Mouse (Mus musculus) megakaryocyte, embryonic 14.5 days (primary cell): ENCODE data around the gene Elf3. TPM values are rescaled to one million over a fixed set of nuclear protein-coding genes. Genes with fewer than 3 reads are reported as not detected.

Experiments
- H3K27me3 ChIP-seq: replicated peaks from 2 replicates; pipeline ENCODE3; 2012; ENCODE audit warnings: inconsistent platforms
- H3K36me3 ChIP-seq: replicated peaks from 2 replicates; pipeline ENCODE3; 2012; ENCODE audit warnings: low read length, inconsistent platforms, mixed read lengths
- H3K4me1 ChIP-seq: 2 replicates; pipeline ENCODE4 v1.6.1; 2012; ENCODE audit warnings: inconsistent platforms
- H3K4me3 ChIP-seq: replicated peaks from 2 replicates; pipeline ENCODE3; 2012; ENCODE audit warnings: moderate library complexity, mild to moderate bottlenecking, inconsistent platforms
- H3K9me3 ChIP-seq: 2 replicates; pipeline ENCODE4 v1.6.1; 2012; ENCODE audit warnings: inconsistent platforms
- FLI1 ChIP-seq: IDR thresholded peaks from 2 replicates; pipeline ENCODE4 v1.6.1; 2012; ENCODE audit warnings: low read length, inconsistent platforms, mixed read lengths
- GATA1 ChIP-seq: IDR thresholded peaks from 3 replicates; pipeline ENCODE4 v1.6.1; 2012; ENCODE audit warnings: mixed read lengths, low read length, inconsistent platforms, borderline replicate concordance
- polyA plus RNA-seq: library from polyadenylated mRNA; stranded (reverse); fragments of >175 nt; gene quantifications from 2 replicates; pipeline ENCODE4 v1.2.3, GENCODE M21; 2012; ENCODE audit warnings: low replicate concordance; ENCODE audit not compliant: insufficient read depth

Gene Elf3
- polyA plus RNA-seq, 1 experiment = not detected

- H3K36me3 ChIP-seq = peaks cover 51% of the 10 kb centered on the region
Measured at GRCm38 (mm10) chr1:135267663-135268446, 9.5 kb upstream of the Elf3 start.

GRCm38 (mm10) chr1:135265834-135266233 lies 7.5 kb upstream of the Elf3 start:
- TF ChIP-seq FLI1 (no peak), GATA1 (no peak)
- Histone ChIP-seq H3K36me3 (peaks cover 47% of the 10 kb centered on the region), H3K27me3 (peaks cover 4% of the 10 kb centered on the region), H3K4me3 (no peak overlapping the region), H3K9me3 (no peaks in the 10 kb centered on the region), H3K4me1 (peaks cover 21% of the 10 kb centered on the region)

More at GRCm38 (mm10) chr1:135267663-135268446, 9.5 kb upstream of the Elf3 start:
- no peak for TF ChIP-seq GATA1
- no peak for TF ChIP-seq FLI1
- peaks cover 21% of the 10 kb centered on the region for H3K4me1 ChIP-seq
- H3K4me3 ChIP-seq = peak overlapping the region; percentile 60
- no peaks in the 10 kb centered on the region for H3K9me3 ChIP-seq
- H3K27me3 ChIP-seq = no peaks in the 10 kb centered on the region

- Histone ChIP-seq H3K9me3 (no peaks in the 10 kb centered on the region), H3K4me3 (no peak overlapping the region), H3K36me3 (peaks cover 47% of the 10 kb centered on the region), H3K4me1 (peaks cover 21% of the 10 kb centered on the region), H3K27me3 (peaks cover 15% of the 10 kb centered on the region)
- TF ChIP-seq FLI1 = no peak
- TF ChIP-seq GATA1 = no peak
Measured at GRCm38 (mm10) chr1:135263316-135263715, 4.9 kb upstream of the Elf3 start.

GRCm38 (mm10) chr1:135262329-135262728 lies 4.0 kb upstream of the Elf3 start:
- H3K27me3 ChIP-seq = peaks cover 25% of the 10 kb centered on the region
- peaks cover 12% of the 10 kb centered on the region for H3K4me1 ChIP-seq
- H3K36me3 ChIP-seq = peaks cover 47% of the 10 kb centered on the region
- no peak for TF ChIP-seq FLI1
- TF ChIP-seq GATA1 = no peak
- H3K4me3 ChIP-seq = no peak overlapping the region
- no peaks in the 10 kb centered on the region for H3K9me3 ChIP-seq

GRCm38 (mm10) chr1:135260931-135261330 lies 2.6 kb upstream of the Elf3 start:
- Histone ChIP-seq H3K36me3 (peaks cover 37% of the 10 kb centered on the region), H3K9me3 (no peaks in the 10 kb centered on the region), H3K4me3 (no peak overlapping the region), H3K4me1 (peaks cover 6% of the 10 kb centered on the region), H3K27me3 (peaks cover 39% of the 10 kb centered on the region)
- TF ChIP-seq FLI1 = no peak
- TF ChIP-seq GATA1 = no peak

- Histone ChIP-seq H3K36me3 (peaks cover 21% of the 10 kb centered on the region), H3K9me3 (no peaks in the 10 kb centered on the region), H3K4me3 (peak overlapping the region; percentile 85), H3K27me3 (peaks cover 57% of the 10 kb centered on the region), H3K4me1 (peaks cover 6% of the 10 kb centered on the region)
- no peak for TF ChIP-seq FLI1
- TF ChIP-seq GATA1 = no peak
Measured at GRCm38 (mm10) chr1:135259128-135259436, 714 bp upstream of the Elf3 start.

GRCm38 (mm10) chr1:135256299-135256698 lies 2.1 kb downstream of the Elf3 start:
- no peak for TF ChIP-seq FLI1
- H3K27me3 ChIP-seq = peaks cover 73% of the 10 kb centered on the region
- no peaks in the 10 kb centered on the region for H3K9me3 ChIP-seq
- no peaks in the 10 kb centered on the region for H3K36me3 ChIP-seq
- H3K4me3 ChIP-seq = no peak overlapping the region
- H3K4me1 ChIP-seq = peaks cover 6% of the 10 kb centered on the region

- Histone ChIP-seq H3K4me3 (no peak overlapping the region), H3K27me3 (peaks cover 84% of the 10 kb centered on the region), H3K36me3 (no peaks in the 10 kb centered on the region), H3K4me1 (peaks cover 5% of the 10 kb centered on the region; the same call in 1 of the 2 replicates), H3K9me3 (no peaks in the 10 kb centered on the region)
- TF ChIP-seq GATA1 = no peak
- no peak for TF ChIP-seq FLI1
Measured at GRCm38 (mm10) chr1:135252854-135253253, 5.5 kb downstream of the Elf3 start.

GRCm38 (mm10) chr1:135251405-135251804 lies 7.0 kb downstream of the Elf3 start:
- H3K36me3 ChIP-seq = no peaks in the 10 kb centered on the region
- H3K27me3 ChIP-seq = peaks cover 79% of the 10 kb centered on the region
- TF ChIP-seq GATA1 = no peak
- TF ChIP-seq FLI1 = no peak

GRCm38 (mm10) chr1:135250706-135251105 lies 7.7 kb downstream of the Elf3 start:
- Histone ChIP-seq H3K9me3 (no peaks in the 10 kb centered on the region), H3K27me3 (peaks cover 78% of the 10 kb centered on the region), H3K4me1 (peaks cover 5% of the 10 kb centered on the region; the same call in 1 of the 2 replicates), H3K36me3 (no peaks in the 10 kb centered on the region), H3K4me3 (no peak overlapping the region)
- no peak for TF ChIP-seq FLI1
- TF ChIP-seq GATA1 = no peak

More at GRCm38 (mm10) chr1:135251405-135251804, 7.0 kb downstream of the Elf3 start:
- no peaks in the 10 kb centered on the region for H3K9me3 ChIP-seq
- H3K4me3 ChIP-seq = no peak overlapping the region
- H3K4me1 ChIP-seq = peaks cover 5% of the 10 kb centered on the region; the same call in 1 of the 2 replicates
